Mouse (Mus musculus) E14TG2a.4 (cell line): ENCODE measurements around the gene Fbxw7.

Experiments used
- CTCF ChIP-seq: conservative IDR thresholded peaks from 2 replicates; pipeline ENCODE4 v1.5.1; 2014; ENCODE audit warnings: low read length
- NANOG ChIP-seq: IDR thresholded peaks from 2 replicates; pipeline ENCODE4 v1.6.1; 2014; ENCODE audit warnings: borderline replicate concordance, low read length, mixed read lengths

GRCm38 (mm10) chr3:84897952-84898351 is 82.9 kb downstream of the Fbxw7 start:
- TF ChIP-seq CTCF (no peak), NANOG (no peak)
